Mouse (Mus musculus) small intestine, adult 2 months (tissue): ENCODE measurements around the gene Gm20388.

Experiments used
- CTCF ChIP-seq: fragments of 200-500 bp; IDR thresholded peaks from 2 replicates; pipeline ENCODE4 v1.5.1; 2012; ENCODE audit warnings: low read depth, mild to moderate bottlenecking, control low read depth, inconsistent platforms, low read length, moderate library complexity, mixed read lengths; ENCODE audit not compliant: insufficient replicate concordance, insufficient read length; ENCODE audit errors: extremely low read depth
- POLR2A ChIP-seq: fragments of 200-500 bp; IDR thresholded peaks from 2 replicates; pipeline ENCODE4 v1.6.1; 2012; ENCODE audit warnings: low read depth, mild to moderate bottlenecking, control low read depth, inconsistent platforms, low read length, moderate library complexity

- no peak for TF ChIP-seq CTCF
- no peak for TF ChIP-seq POLR2A
Observed at GRCm38 (mm10) chr8:122883671-122884070, 2973.0 kb downstream of the Gm20388 start.
